Mouse (Mus musculus): ENCODE measurements around the gene Sfpq.
"Not testable (repeated sequence)": the region's sequence is repeated elsewhere in the genome, so short reads cannot be mapped to it uniquely, and the experiment has no call there.

DNA sequence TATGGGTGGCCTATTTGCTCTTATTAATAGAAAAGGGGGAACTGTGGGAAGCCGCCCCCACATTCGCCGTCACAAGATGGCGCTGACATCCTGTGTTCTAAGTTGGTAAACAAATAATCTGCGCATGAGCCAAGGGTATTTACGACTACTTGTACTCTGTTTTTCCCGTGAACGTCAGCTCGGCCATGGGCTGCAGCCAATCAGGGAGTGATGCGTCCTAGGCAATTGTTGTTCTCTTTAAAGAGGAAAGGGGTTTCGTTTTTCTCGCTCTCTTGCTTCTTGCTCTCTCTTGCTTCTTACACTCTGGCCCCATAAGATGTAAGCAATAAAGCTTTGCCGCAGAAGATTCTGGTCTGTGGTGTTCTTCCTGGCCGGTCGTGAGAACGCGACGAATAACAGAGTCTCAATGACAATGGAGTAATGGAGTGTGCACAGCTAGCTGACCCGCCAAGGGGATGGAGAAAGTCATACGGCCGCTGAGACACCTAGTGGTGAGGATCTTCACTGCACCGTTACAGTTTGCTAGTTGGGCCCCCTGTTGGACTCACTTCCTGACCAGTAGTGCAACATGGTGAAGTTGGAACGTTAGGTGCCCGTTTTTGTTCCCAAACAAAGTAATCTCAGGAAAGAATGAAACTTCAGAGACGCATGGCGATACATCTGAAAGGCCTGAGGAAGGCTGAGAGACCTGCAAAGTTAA is 5.7 kb upstream of the Sfpq start:
- not testable (repeated sequence) for TF ChIP-seq EP300 (IDR thresholded peaks at IDR 0.05; ENCODE audit: low read length); CHD2 (IDR thresholded peaks at IDR 0.05; ENCODE audit: low read length); USF2 (conservative IDR thresholded peaks at IDR 0.05; ENCODE audit: low read depth, low read length); MAZ (IDR thresholded peaks at IDR 0.05; ENCODE audit: low read depth, low read length)
- peak; percentile 62 for TF ChIP-seq ELF1 (IDR thresholded peaks at IDR 0.05; ENCODE audit: low read depth, low read length)
